Mouse (Mus musculus) limb, embryonic 11.5 days (tissue): ENCODE measurements around the gene Jakmip3. TPM values are rescaled to one million over a fixed set of nuclear protein-coding genes. Genes with fewer than 3 reads are reported as not detected.

ENCODE experiments used
- ATAC-seq: fragments of 200-750 bp; cut with Nextera tagmentation; 2 replicates; pipeline ENCODE4 v1.8.0; 2017; ENCODE audit warnings: low read depth; ENCODE audit not compliant: insufficient number of reproducible peaks, low FRiP score, low TSS enrichment
- DNase-seq: peaks from one replicate; pipeline ENCODE4 v3.0.0-alpha.2; 2015; ENCODE audit warnings: low spot score
- H3K27ac ChIP-seq: fragments of 300-500 bp; sonication (generic); replicated peaks from 2 replicates; pipeline ENCODE4 v1.5.1; 2014; ENCODE audit warnings: low read depth, mild to moderate bottlenecking, low read length
- H3K27me3 ChIP-seq: fragments of 300-500 bp; sonication (generic); 2 replicates; pipeline ENCODE4 v1.6.1; 2014; ENCODE audit warnings: mild to moderate bottlenecking, low read length, mixed read lengths; ENCODE audit not compliant: control insufficient read depth, insufficient read depth
- H3K36me3 ChIP-seq: fragments of 300-500 bp; sonication (generic); 2 replicates; pipeline ENCODE4 v1.6.1; 2014; ENCODE audit warnings: mild to moderate bottlenecking, low read length, moderate library complexity, mixed read lengths; ENCODE audit not compliant: control insufficient read depth, insufficient read depth
- H3K4me1 ChIP-seq: fragments of 300-500 bp; sonication (generic); 2 replicates; pipeline ENCODE4 v1.6.1; 2014; ENCODE audit warnings: low read length, mixed read lengths; ENCODE audit not compliant: control insufficient read depth, insufficient read depth
- H3K4me2 ChIP-seq: fragments of 300-500 bp; sonication (generic); 2 replicates; pipeline ENCODE4 v1.6.1; 2014; ENCODE audit warnings: low read depth, mild to moderate bottlenecking, moderate library complexity; ENCODE audit not compliant: severe bottlenecking
- H3K4me3 ChIP-seq: fragments of 300-500 bp; sonication (generic); 2 replicates; pipeline ENCODE4 v1.5.1; 2014; ENCODE audit warnings: low read depth, low read length
- H3K9ac ChIP-seq: fragments of 300-500 bp; sonication (generic); 2 replicates; pipeline ENCODE4 v1.6.1; 2014; ENCODE audit warnings: mild to moderate bottlenecking, low read length
- H3K9me3 ChIP-seq: fragments of 300-500 bp; sonication (generic); 2 replicates; pipeline ENCODE4 v1.6.1; 2016; ENCODE audit warnings: low read length; ENCODE audit not compliant: control insufficient read depth
- WGBS: fragments of 180-500 bp; shearing (Covaris S2); extraction: QIAGEN DNeasy Blood & Tissue Kit; methylation state at CpG from one replicate; pipeline ENCODE4 v1.1.7; 2014; 5-methylcytosine and 5-hydroxymethylcytosine counted together
- polyA plus RNA-seq: library from polyadenylated mRNA; unstranded; fragments of >200 nt; fragmentation: Nextera tagmentation; extraction: Ambion mirVana; gene quantifications from 2 replicates; pipeline ENCODE4 v1.2.1, GENCODE M21; 2014

Jakmip3 gene
- polyA plus RNA-seq, 1 experiment from 2014 or later = 0.45 TPM

GRCm38 (mm10) chr7:138959747-138960146 lies 19.2 kb downstream of the Jakmip3 start:
- Histone ChIP-seq H3K9me3 (no peaks in the 10 kb centered on the region), H3K4me3 (no peak overlapping the region), H3K4me1 (no peaks in the 10 kb centered on the region), H3K27ac (no peak overlapping the region), H3K9ac (no peak overlapping the region), H3K27me3 (no peaks in the 10 kb centered on the region), H3K36me3 (no peaks in the 10 kb centered on the region), H3K4me2 (no peak overlapping the region)
- ATAC-seq (no peak), DNase-seq (no peak)
- 81% methylated on average over 5 of the region's 5 CpGs for WGBS

GRCm38 (mm10) chr7:138963756-138964155 lies 23.2 kb downstream of the Jakmip3 start:
- Histone ChIP-seq H3K4me1 (no peaks in the 10 kb centered on the region), H3K36me3 (no peaks in the 10 kb centered on the region), H3K9me3 (no peaks in the 10 kb centered on the region), H3K27ac (no peak overlapping the region), H3K27me3 (no peaks in the 10 kb centered on the region), H3K4me3 (no peak overlapping the region), H3K9ac (no peak overlapping the region), H3K4me2 (no peak overlapping the region)
- ATAC-seq = no peak
- no peak for DNase-seq
- WGBS = 92% methylated on average over 5 of the region's 5 CpGs

GRCm38 (mm10) chr7:138968010-138968620 lies 27.6 kb downstream of the Jakmip3 start:
- no peaks in the 10 kb centered on the region for H3K9me3 ChIP-seq
- H3K4me1 ChIP-seq = no peaks in the 10 kb centered on the region
- ATAC-seq (no peak), DNase-seq (no peak)
- H3K36me3 ChIP-seq = no peaks in the 10 kb centered on the region
- H3K4me3 ChIP-seq = no peak overlapping the region
- 73% methylated on average over 13 of the region's 13 CpGs for WGBS
- H3K27me3 ChIP-seq = no peaks in the 10 kb centered on the region
- no peak overlapping the region for H3K27ac ChIP-seq
- no peak overlapping the region for H3K4me2 ChIP-seq
- no peak overlapping the region for H3K9ac ChIP-seq

GRCm38 (mm10) chr7:138977510-138977909 lies 37.0 kb downstream of the Jakmip3 start:
- Histone ChIP-seq H3K4me3 (no peak overlapping the region), H3K9me3 (no peaks in the 10 kb centered on the region), H3K4me2 (no peak overlapping the region), H3K27me3 (no peaks in the 10 kb centered on the region), H3K36me3 (no peaks in the 10 kb centered on the region), H3K27ac (no peak overlapping the region), H3K4me1 (no peaks in the 10 kb centered on the region), H3K9ac (no peak overlapping the region)
- ATAC-seq (no peak), DNase-seq (no peak)
- WGBS = 94% methylated on average over 7 of the region's 7 CpGs

GRCm38 (mm10) chr7:138984576-138984975 lies 44.0 kb downstream of the Jakmip3 start:
- no peak overlapping the region for H3K27ac ChIP-seq
- H3K4me3 ChIP-seq = no peak overlapping the region
- no peaks in the 10 kb centered on the region for H3K27me3 ChIP-seq
- 87% methylated on average over 6 of the region's 6 CpGs for WGBS
- no peak overlapping the region for H3K9ac ChIP-seq
- H3K4me1 ChIP-seq = no peaks in the 10 kb centered on the region
- no peaks in the 10 kb centered on the region for H3K9me3 ChIP-seq
- H3K36me3 ChIP-seq = no peaks in the 10 kb centered on the region
- ATAC-seq = no peak
- DNase-seq = no peak
- no peak overlapping the region for H3K4me2 ChIP-seq

DNA sequence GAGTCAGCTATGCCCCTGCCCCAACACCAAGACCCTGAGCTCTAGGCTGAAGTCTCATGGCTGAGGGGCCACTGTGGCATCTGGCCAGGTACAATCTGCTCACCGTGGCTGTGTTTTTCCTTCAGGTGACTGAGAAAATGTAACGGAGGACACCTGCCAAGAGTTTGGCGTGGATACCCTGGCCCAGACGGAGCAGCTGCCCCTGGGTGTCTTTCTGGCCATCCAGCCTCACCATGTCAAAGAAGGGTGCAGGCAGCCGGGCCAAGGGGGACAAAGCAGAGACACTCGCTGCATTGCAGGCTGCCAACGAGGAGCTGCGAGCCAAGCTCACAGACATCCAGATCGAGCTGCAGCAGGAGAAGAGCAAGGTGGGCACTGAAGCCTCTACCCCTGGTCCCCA lies 48.6 kb downstream of the Jakmip3 start:
- H3K4me2 ChIP-seq = no peak overlapping the region

DNA sequence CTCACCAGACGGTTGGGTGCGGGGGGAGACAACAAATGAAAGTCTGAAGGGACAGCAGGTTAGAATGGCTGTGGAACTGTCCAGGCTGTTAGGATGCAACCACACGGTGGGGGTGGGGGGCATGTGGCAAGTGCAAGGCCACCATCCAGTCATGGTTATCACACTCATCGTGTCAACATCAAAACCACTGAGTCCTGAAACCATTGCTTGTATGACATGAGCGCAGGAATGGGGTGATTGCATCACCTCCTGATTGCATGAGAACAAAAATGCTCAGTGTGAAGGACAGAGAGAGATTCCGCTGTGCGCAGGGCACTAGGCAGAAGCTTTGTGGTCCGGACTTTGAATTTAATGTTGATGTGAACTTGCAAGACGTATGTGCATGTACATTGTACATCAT lies 62.2 kb downstream of the Jakmip3 start:
- H3K9me3 ChIP-seq = no peaks in the 10 kb centered on the region
- H3K9ac ChIP-seq = no peak overlapping the region
- H3K4me3 ChIP-seq = no peak overlapping the region
- no peak overlapping the region for H3K27ac ChIP-seq
- no peaks in the 10 kb centered on the region for H3K27me3 ChIP-seq
- ATAC-seq = no peak
- no peaks in the 10 kb centered on the region for H3K4me1 ChIP-seq
- H3K36me3 ChIP-seq = no peaks in the 10 kb centered on the region
- DNase-seq = no peak
- 91% methylated on average over 9 of the region's 9 CpGs for WGBS
- H3K4me2 ChIP-seq = no peak overlapping the region

More for the DNA sequence above, 48.6 kb downstream of the Jakmip3 start:
- Histone ChIP-seq H3K9ac (no peak overlapping the region), H3K27ac (no peak overlapping the region), H3K27me3 (no peaks in the 10 kb centered on the region), H3K4me1 (no peaks in the 10 kb centered on the region), H3K4me3 (no peak overlapping the region), H3K36me3 (no peaks in the 10 kb centered on the region), H3K9me3 (no peaks in the 10 kb centered on the region)
- 88% methylated on average over 9 of the region's 9 CpGs for WGBS
- no peak for DNase-seq
- no peak for ATAC-seq

- DNase-seq (no peak), ATAC-seq (no peak)
- no peaks in the 10 kb centered on the region for H3K9me3 ChIP-seq
- no peak overlapping the region for H3K9ac ChIP-seq
- 0 out of 2 replicates have a peak, but pooled peaks cover 3% of the 10 kb centered on the region for H3K4me1 ChIP-seq
- 84% methylated on average over 9 of the region's 9 CpGs for WGBS
- no peak overlapping the region for H3K4me2 ChIP-seq
- H3K4me3 ChIP-seq = no peak overlapping the region
- no peaks in the 10 kb centered on the region for H3K36me3 ChIP-seq
- no peaks in the 10 kb centered on the region for H3K27me3 ChIP-seq
- H3K27ac ChIP-seq = no peak overlapping the region
Measured at GRCm38 (mm10) chr7:139003250-139003649, 62.7 kb downstream of the Jakmip3 start.
